Mouse (Mus musculus) cerebellum, adult 8-10 months (tissue): ENCODE data around the gene Scarb2.
A peak's percentile ranks its signal among the peaks of the same experiment; 100 is the strongest.
"Not testable (repeated sequence)": the region's sequence is repeated elsewhere in the genome, so short reads cannot be mapped to it uniquely, and the experiment has no call there.

Experiments used
- DNase-seq: peaks from one replicate; pipeline ENCODE4 v3.0.0; 2022

Scarb2 gene

GRCm38 (mm10) chr5:92506733-92507132 lies at the start of gene Scarb2:
TSS of gene Scarb2 (minus strand) at chr5:92506833.
- DNase-seq = no peak

DNA sequence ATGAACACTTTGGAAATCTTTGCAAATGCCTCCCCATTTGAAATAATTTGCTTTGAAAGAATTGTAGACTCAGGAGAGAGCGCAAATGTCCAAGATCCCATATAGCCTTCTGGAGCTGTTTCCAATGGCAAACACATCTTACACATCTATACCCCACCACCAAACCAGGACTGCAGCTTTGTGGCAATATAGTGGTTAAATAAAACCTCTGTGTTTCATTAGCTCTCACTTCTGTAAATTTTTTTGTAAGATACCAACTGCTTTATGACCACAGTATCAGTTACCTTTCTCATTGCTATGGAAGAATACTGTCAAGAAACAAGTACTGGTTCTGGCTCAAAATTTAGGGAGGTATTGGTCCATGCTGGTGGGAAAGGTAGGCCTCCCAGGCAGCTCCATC lies 49.3 kb upstream of the Scarb2 start:
- DNase-seq = no peak

DNA sequence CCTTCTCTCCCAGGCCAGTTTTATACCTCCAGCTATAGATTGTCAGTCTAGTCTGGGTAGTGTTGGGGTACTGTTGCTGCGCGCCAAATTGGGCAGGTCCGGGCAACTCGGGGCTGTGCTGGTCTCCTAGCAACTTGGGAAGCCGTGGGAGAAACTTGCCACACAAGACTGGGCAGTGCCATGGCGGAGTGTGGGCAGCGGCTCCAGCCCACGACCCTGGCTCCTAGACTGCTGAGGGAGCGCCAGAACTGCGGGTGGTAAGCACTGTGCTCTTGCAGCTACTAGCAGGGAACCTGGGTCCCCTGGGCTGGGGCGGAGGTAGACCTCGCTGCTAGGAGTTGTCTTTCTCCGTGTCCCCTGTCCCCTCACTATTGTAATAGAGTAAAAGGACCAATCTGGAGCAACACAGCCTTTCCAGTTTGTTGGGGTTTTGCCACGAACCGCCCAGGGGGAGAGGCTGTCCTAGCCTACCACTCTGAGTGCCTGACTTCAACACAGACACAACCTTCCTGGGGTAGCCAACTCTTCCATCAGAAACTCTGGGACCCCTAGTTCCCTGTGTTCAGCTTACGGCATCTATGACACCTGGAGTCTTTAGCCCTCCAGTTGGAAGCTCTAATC lies 48.4 kb upstream of the Scarb2 start, which contains the start of gene Fam47e:
Gene Fam47e, plus strand, starts transcription at position 179 of the 621 bp plus-strand sequence.
- DNase-seq = no peak

GRCm38 (mm10) chr5:92554443-92554842 lies 47.8 kb upstream of the Scarb2 start:
- no peak for DNase-seq

DNA sequence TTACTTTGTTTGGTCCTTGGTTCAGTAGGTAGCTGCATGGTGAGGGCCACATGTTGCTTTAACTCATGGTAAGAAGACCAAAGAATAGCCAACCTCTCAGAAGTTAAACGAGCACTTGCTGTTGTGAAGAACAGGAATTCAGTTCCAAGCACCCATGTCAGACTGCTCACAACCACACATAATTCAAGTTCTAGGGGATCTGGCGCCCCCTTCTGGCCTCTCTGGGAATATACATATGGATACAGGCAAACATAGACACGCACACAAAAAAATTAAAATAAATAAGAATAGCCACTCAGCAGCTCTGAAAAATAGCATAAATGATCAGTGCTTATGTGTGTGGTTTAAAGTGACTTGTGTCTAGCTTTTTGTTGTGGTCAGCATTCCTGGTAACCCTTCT lies 47.3 kb upstream of the Scarb2 start:
- no peak for DNase-seq

DNA sequence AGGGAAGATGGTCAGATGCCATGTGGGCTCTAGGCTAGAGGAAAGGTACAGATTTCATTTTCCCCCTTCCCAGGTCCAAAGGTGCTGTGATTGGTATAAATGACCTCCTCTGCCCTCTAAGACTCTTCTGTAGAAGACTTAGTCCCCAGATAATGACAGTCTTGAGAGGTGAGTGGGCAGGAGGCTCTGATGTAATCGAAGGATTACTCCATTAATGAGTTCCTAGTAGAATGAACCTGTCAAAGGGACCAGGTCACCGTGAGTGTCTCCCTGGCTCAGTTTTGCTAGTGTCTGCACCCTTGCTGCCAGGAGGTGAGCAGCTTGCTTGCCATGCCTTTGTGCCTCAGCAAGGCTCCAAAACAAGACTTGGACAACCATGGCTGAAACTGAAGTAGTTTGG lies 46.0 kb upstream of the Scarb2 start:
- no peak for DNase-seq

DNA sequence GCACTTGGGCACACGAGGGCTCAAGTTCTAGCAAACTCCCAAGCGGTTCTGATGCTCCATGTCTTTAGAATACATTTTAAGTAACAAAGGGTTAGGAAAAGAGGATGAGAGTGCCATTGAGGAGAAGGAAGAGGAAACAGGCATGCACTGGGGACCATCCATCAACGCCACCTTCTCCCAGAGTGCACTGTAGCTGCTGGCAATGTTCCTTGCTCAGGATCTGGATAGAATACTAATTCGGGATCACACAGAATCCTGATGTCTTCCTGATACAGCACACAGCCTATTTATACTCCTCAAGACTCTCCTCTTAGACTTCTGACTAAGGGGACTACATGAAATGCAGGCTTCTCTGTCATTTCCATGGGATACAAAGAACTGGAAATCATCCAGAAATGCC lies 33.1 kb upstream of the Scarb2 start:
- no peak for DNase-seq

DNA sequence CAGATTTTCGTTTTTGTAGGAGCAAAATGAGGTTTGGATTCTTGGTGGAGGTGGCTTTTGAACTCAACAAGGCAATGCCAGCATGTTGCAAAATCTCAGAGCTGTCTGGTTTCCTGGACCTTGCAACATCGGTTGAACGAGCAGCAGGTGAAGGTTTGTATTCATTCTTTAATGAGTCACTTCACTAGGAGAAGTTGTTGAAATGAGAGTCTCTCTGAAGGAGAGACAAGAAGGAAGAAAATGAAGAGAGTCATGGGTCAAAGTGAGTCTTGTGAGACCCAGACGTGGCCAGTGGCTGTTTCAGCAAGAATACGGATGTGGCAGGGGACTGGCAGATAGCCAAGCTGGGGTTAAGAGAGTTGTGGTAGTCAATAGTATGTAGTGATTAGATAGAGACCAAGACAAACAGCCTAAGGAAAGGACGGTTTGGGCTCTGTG lies 18.2 kb upstream of the Scarb2 start:
- DNase-seq = no peak

- not testable (repeated sequence) for DNase-seq
Measured at GRCm38 (mm10) chr5:92521131-92521530, 14.5 kb upstream of the Scarb2 start.

GRCm38 (mm10) chr5:92512066-92512465 lies 5.4 kb upstream of the Scarb2 start:
- DNase-seq = no peak

- no peak for DNase-seq
Measured at GRCm38 (mm10) chr5:92511256-92511655, 4.6 kb upstream of the Scarb2 start.

DNA sequence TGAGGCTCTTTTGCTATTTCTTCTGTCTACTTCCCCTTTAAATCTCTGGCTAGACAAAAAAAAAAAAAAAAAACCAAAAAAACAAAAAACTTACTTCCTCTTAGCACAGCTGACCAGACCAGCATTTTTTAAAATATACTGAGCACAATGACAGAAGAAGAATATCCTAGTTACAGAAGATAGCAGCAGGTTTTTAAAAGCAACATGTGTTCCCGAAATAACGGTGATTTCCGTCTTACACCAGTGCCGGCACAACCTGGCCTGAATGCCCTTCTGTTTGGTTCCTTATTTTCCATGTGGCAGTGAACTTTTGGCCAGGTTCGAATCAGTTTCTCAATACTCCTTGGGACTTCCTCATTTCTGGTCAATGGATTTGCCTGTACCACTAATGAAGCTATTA lies 2.2 kb upstream of the Scarb2 start:
- no peak for DNase-seq

DNA sequence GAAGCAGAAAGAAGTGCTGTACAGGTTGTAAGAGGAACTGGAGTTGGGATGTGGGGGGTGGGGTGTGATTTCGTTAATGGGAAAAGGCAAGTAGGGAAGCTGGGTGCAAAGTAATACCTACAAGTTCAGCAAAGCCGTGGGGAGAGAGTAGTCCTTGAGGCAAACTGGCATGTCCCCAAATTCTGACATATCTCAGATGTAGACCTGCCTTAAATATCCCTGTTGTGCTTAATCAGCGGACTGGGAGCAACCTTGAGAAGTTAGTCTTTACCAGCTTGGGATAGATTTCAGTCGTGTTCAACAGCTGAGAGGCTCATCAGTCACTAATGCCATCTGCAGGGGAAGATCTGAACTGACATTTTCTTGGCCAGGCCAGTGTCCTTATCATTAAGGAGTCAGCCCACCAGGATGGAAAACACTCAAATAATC lies 318 bp downstream of the Scarb2 start:
- peak; percentile 39 for DNase-seq

DNA sequence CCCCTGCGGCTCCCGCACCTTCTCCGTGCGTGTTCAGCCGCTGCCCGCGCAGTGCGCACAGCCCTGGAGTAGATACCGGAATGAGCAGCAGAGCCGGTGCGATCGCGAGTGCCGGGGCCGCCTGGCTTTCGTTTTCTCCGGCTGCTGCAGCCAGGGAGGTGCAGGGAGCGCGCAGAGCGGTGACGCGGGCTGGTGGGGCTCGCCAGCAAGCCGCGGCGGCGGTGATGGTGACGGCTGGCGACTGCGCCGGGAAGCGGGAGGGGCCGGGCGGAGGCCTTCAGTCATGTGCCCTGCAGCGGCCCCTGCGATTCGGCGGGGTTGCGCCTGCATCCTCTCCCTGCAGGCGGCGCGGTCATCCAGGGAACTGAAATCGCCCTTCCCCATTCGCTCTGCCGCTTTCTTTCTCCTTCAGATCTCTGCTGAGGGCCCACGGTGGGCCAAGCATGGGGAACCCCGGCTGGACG lies 1.2 kb downstream of the Scarb2 start:
- peak; percentile 97 for DNase-seq

DNA sequence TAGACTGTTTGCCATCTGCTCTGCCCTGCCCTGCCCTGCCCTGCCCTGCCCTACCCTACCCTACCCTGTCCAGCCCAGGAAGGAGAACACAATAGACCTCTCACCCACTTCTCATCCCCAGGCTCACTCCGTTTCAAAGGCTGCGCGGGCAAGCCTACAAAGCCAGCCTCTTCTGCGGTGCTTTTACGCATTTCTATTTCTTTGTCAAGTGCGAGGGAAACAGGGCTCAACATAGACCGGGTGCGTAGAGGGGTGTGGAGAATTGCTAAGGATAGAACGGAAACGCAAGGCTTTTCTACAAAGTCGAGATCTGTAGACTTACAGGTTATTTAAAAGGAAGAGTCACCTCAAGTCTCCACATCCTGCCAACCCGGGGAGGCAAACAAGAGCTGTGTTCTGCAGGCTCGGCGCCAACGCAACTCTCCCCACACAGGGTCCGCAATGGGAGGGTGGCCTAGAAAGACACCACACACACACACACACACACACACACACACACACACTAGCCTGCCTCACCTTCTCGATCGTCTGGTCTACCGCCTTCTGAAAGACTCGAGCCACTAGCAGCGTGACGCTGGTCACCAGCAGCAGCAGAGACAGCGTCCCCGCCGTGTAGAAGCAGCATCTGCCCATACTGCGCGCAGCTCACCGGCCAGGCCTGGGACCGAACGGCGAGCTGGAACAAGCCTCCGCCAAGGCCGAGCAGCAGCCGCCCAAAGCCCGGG lies 1.8 kb downstream of the Scarb2 start:
- DNase-seq = no peak

GRCm38 (mm10) chr5:92503856-92504618 lies 2.6 kb downstream of the Scarb2 start:
- no peak for DNase-seq

GRCm38 (mm10) chr5:92503356-92503847 lies 3.2 kb downstream of the Scarb2 start:
- no peak for DNase-seq

- no peak for DNase-seq
Measured at GRCm38 (mm10) chr5:92499378-92499777, 7.3 kb downstream of the Scarb2 start.

DNA sequence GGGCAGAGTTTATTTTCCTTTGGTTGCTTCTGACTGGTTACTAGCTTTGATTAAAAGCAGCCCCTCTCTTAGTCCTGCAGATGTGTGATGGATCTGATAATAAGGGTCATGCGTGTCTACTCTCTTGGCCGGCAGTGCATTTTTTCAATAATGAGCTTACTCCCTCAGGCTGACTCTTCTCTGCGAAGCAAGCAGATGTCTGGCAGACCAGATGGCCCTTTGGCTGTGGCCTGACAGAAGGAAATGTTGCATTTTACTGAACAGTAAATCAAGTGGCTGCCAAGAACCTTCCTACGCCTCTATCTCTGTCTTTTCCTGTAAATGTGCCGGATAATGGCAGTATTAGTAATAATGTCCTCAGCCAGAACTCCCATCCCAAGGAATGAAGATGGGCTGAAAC lies 8.0 kb downstream of the Scarb2 start:
- peak; percentile 36 for DNase-seq

- no peak for DNase-seq
Measured at GRCm38 (mm10) chr5:92498225-92498624, 8.4 kb downstream of the Scarb2 start.

GRCm38 (mm10) chr5:92495771-92496409 lies 10.7 kb downstream of the Scarb2 start:
- DNase-seq = no peak

- DNase-seq = no peak
Measured at GRCm38 (mm10) chr5:92495291-92495690, 11.3 kb downstream of the Scarb2 start.

- no peak for DNase-seq
Measured at GRCm38 (mm10) chr5:92493423-92493822, 13.2 kb downstream of the Scarb2 start.
